Mouse (Mus musculus): Measurements from ENCODE around the gene Hist1h4f. TPM values are rescaled to one million over a fixed set of nuclear protein-coding genes. Genes with fewer than 3 reads are reported as not detected.
"Not testable (repeated sequence)": the region's sequence is repeated elsewhere in the genome, so short reads cannot be mapped to it uniquely, and the experiment has no call there.

Hist1h4f gene
- polyA plus RNA-seq, 1 experiment from 2014 or later, result 1.6 TPM

DNA sequence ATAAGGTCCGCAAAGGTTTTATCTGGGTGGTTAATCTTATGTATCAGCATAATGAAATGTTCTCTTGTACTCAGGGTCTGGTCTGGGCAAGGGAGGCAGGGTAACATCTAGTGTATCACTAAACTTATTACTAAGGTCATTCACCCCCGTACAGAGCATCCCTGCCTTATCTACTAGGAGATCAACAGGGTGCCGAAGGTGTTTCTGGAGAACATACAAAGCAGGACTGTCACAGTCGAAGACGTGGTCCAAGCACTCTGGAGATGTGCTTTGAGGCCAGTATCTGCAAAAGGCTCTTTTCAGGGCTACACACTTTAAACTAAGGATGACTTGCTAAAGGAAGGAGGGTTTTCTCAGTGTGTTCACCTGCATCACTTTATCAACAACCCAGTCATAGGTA, 4.8 kb downstream of the Hist1h4f start:
- Histone ChIP-seq H3K4me3 (replicated peaks; ENCODE audit: low read length) (no peak overlapping the region), H3K4me1 (ENCODE audit: control insufficient read depth, insufficient read depth, low read length) (0 out of 2 replicates have a peak, but pooled peaks cover 7% of the 10 kb centered on the region), H3K27me3 (ENCODE audit: control insufficient read depth, insufficient read depth, low read length) (no peaks in the 10 kb centered on the region), H3K9ac (ENCODE audit: low read length) (no peak overlapping the region), H3K27ac (ENCODE audit: low read length) (no peak overlapping the region), H3K9me3 (replicated peaks; ENCODE audit: control insufficient read depth, low read length) (no peaks in the 10 kb centered on the region), H3K36me3 (ENCODE audit: control insufficient read depth, insufficient read depth, low read length) (no peaks in the 10 kb centered on the region), H3K4me2 (ENCODE audit: low read depth, low read length) (no peak overlapping the region)
- no peak for ATAC-seq (ENCODE audit: insufficient read depth, low FRiP score)
- 69% methylated on average over 5 of the region's 5 CpGs for WGBS

GRCm38 (mm10) chr13:23544787-23545120, 6.7 kb downstream of the Hist1h4f start:
- not testable (repeated sequence) for H3K9me3 ChIP-seq (replicated peaks; ENCODE audit: control insufficient read depth, low read length); H3K4me1 ChIP-seq (ENCODE audit: control insufficient read depth, insufficient read depth, low read length); H3K36me3 ChIP-seq (ENCODE audit: control insufficient read depth, insufficient read depth, low read length); H3K27me3 ChIP-seq (ENCODE audit: control insufficient read depth, insufficient read depth, low read length)
- Histone ChIP-seq H3K4me3 (replicated peaks; ENCODE audit: low read length) (peak overlapping the region; percentile 51), H3K4me2 (ENCODE audit: low read depth, low read length) (0 out of 2 replicates have a peak overlapping the region, but pooled peaks have one; percentile 35), H3K27ac (ENCODE audit: low read length) (peak overlapping the region; percentile 60; the same call in 1 of the 2 replicates), H3K9ac (ENCODE audit: low read length) (peak overlapping the region; percentile 55; the same call in 1 of the 2 replicates)
- 0 out of 2 replicates have a peak, but pooled peaks have one; percentile 3 for ATAC-seq (ENCODE audit: insufficient read depth, low FRiP score)
- WGBS, result 0% methylated on average over 11 of the region's 14 CpGs

DNA sequence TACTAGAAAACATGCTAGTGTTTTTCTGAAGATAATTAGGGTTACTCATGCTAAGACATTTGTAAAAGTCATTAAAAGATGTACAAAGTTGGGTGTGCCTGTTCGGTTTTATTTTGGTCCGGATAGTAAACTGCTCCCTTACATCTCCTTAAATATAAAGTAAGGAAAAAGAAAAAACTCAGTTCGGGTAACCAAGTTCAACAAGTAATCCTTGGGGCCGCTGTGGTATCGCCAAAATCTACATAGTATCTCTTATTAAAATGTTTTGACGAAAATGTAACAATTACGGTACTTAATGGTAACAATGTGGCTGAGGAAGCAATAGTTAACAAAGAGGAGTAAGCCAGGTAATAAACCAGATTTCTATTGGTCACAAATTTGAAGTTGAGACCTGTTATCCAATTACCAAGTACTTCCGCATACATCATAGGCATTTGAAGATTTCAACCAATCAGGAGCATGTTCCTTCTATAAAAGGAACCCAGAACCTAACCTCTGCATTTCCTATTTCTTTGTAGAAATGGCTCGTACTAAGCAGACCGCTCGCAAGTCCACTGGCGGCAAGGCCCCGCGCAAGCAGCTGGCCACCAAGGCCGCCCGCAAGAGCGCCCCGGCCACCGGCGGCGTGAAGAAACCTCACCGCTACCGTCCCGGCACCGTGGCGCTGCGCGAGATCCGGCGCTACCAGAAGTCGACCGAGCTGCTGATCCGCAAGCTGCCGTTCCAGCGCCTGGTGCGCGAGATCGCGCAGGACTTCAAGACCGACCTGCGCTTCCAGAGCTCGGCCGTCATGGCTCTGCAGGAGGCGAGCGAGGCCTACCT, 7.3 kb downstream of the Hist1h4f start, which contains the start of gene Hist1h3f:
TSS of gene Hist1h3f (plus strand) at position 88 of the 822 bp plus-strand sequence.
- Histone ChIP-seq H3K27ac (ENCODE audit: low read length) (peak within 1 kb of the TSS; percentile 94), H3K4me1 (ENCODE audit: control insufficient read depth, insufficient read depth, low read length) (0 out of 2 replicates have a peak, but pooled peaks cover 2% of the 10 kb centered on the region), H3K9ac (ENCODE audit: low read length) (peak within 1 kb of the TSS; percentile 72), H3K4me2 (ENCODE audit: low read depth, low read length) (peak within 1 kb of the TSS; percentile 81), H3K9me3 (replicated peaks; ENCODE audit: control insufficient read depth, low read length) (no peaks in the 10 kb centered on the region), H3K4me3 (replicated peaks; ENCODE audit: low read length) (peak within 1 kb of the TSS; percentile 55), H3K27me3 (ENCODE audit: control insufficient read depth, insufficient read depth, low read length) (no peaks in the 10 kb centered on the region), H3K36me3 (ENCODE audit: control insufficient read depth, insufficient read depth, low read length) (no peaks in the 10 kb centered on the region)
- ATAC-seq (ENCODE audit: insufficient read depth, low FRiP score), result peak; percentile 92
- WGBS, result under 1% methylated on average over 21 of the region's 45 CpGs

GRCm38 (mm10) chr13:23542999-23543607, 8.3 kb downstream of the Hist1h4f start, which contains the start of gene Hist1h2bh:
Gene Hist1h2bh (minus strand): TSS chr13:23543392.
- ATAC-seq (ENCODE audit: insufficient read depth, low FRiP score), result peak; percentile 95
- not testable (repeated sequence) for H3K4me1 ChIP-seq (ENCODE audit: control insufficient read depth, insufficient read depth, low read length); H3K36me3 ChIP-seq (ENCODE audit: control insufficient read depth, insufficient read depth, low read length); H3K27me3 ChIP-seq (ENCODE audit: control insufficient read depth, insufficient read depth, low read length); H3K9me3 ChIP-seq (replicated peaks; ENCODE audit: control insufficient read depth, low read length)
- Histone ChIP-seq H3K4me2 (ENCODE audit: low read depth, low read length) (peak within 1 kb of the TSS; percentile 81), H3K9ac (ENCODE audit: low read length) (peak within 1 kb of the TSS; percentile 72), H3K27ac (ENCODE audit: low read length) (peak within 1 kb of the TSS; percentile 94), H3K4me3 (replicated peaks; ENCODE audit: low read length) (peak within 1 kb of the TSS; percentile 55)
- WGBS, result under 1% methylated on average over 27 of the region's 42 CpGs

- H3K4me1 ChIP-seq (ENCODE audit: control insufficient read depth, insufficient read depth, low read length); H3K27me3 ChIP-seq (ENCODE audit: control insufficient read depth, insufficient read depth, low read length); H3K36me3 ChIP-seq (ENCODE audit: control insufficient read depth, insufficient read depth, low read length); H3K9me3 ChIP-seq (replicated peaks; ENCODE audit: control insufficient read depth, low read length); ATAC-seq (ENCODE audit: insufficient read depth, low FRiP score): not testable (repeated sequence)
- Histone ChIP-seq H3K9ac (ENCODE audit: low read length) (peak overlapping the region; percentile 72), H3K27ac (ENCODE audit: low read length) (peak overlapping the region; percentile 87), H3K4me3 (replicated peaks; ENCODE audit: low read length) (peak overlapping the region; percentile 55), H3K4me2 (ENCODE audit: low read depth, low read length) (peak overlapping the region; percentile 81)
- WGBS, result 6% methylated on average over 3 of the region's 3 CpGs
Measured at GRCm38 (mm10) chr13:23542225-23542980, 9.0 kb downstream of the Hist1h4f start.

GRCm38 (mm10) chr13:23541497-23541896, 10.0 kb downstream of the Hist1h4f start:
- peaks cover 8% of the 10 kb centered on the region for H3K4me1 ChIP-seq (ENCODE audit: control insufficient read depth, insufficient read depth, low read length)
- H3K9me3 ChIP-seq (replicated peaks; ENCODE audit: control insufficient read depth, low read length), result no peaks in the 10 kb centered on the region
- H3K27me3 ChIP-seq (ENCODE audit: control insufficient read depth, insufficient read depth, low read length), result no peaks in the 10 kb centered on the region
- no peak for ATAC-seq (ENCODE audit: insufficient read depth, low FRiP score)
- 81% methylated on average over 3 of the region's 3 CpGs for WGBS
- no peak overlapping the region for H3K9ac ChIP-seq (ENCODE audit: low read length)
- no peak overlapping the region for H3K27ac ChIP-seq (ENCODE audit: low read length)
- no peaks in the 10 kb centered on the region for H3K36me3 ChIP-seq (ENCODE audit: control insufficient read depth, insufficient read depth, low read length)
- no peak overlapping the region for H3K4me3 ChIP-seq (replicated peaks; ENCODE audit: low read length)
- H3K4me2 ChIP-seq (ENCODE audit: low read depth, low read length), result no peak overlapping the region; the same call in 1 of the 2 replicates

GRCm38 (mm10) chr13:23539821-23540220, 11.6 kb downstream of the Hist1h4f start:
- ATAC-seq (ENCODE audit: insufficient read depth, low FRiP score); H3K27ac ChIP-seq (ENCODE audit: low read length): not testable (repeated sequence)
- 73% methylated on average over 1 of the region's 1 CpGs for WGBS

GRCm38 (mm10) chr13:23538249-23538648, 13.2 kb downstream of the Hist1h4f start:
- Histone ChIP-seq H3K27ac (ENCODE audit: low read length) (no peak overlapping the region), H3K4me1 (ENCODE audit: control insufficient read depth, insufficient read depth, low read length) (peaks cover 19% of the 10 kb centered on the region), H3K36me3 (ENCODE audit: control insufficient read depth, insufficient read depth, low read length) (no peaks in the 10 kb centered on the region), H3K27me3 (ENCODE audit: control insufficient read depth, insufficient read depth, low read length) (no peaks in the 10 kb centered on the region), H3K4me3 (replicated peaks; ENCODE audit: low read length) (no peak overlapping the region), H3K4me2 (ENCODE audit: low read depth, low read length) (no peak overlapping the region), H3K9ac (ENCODE audit: low read length) (no peak overlapping the region), H3K9me3 (replicated peaks; ENCODE audit: control insufficient read depth, low read length) (no peaks in the 10 kb centered on the region)
- no peak for ATAC-seq (ENCODE audit: insufficient read depth, low FRiP score)
- WGBS, result 69% methylated on average over 5 of the region's 5 CpGs

More at GRCm38 (mm10) chr13:23539821-23540220, 11.6 kb downstream of the Hist1h4f start:
- H3K4me2 ChIP-seq (ENCODE audit: low read depth, low read length); H3K4me3 ChIP-seq (replicated peaks; ENCODE audit: low read length); H3K27me3 ChIP-seq (ENCODE audit: control insufficient read depth, insufficient read depth, low read length); H3K9ac ChIP-seq (ENCODE audit: low read length); H3K36me3 ChIP-seq (ENCODE audit: control insufficient read depth, insufficient read depth, low read length); H3K9me3 ChIP-seq (replicated peaks; ENCODE audit: control insufficient read depth, low read length): not testable (repeated sequence)
- H3K4me1 ChIP-seq (ENCODE audit: control insufficient read depth, insufficient read depth, low read length), result peaks cover 11% of the 10 kb centered on the region

Measured in stomach, embryonic 16.5 days (tissue).